Mouse (Mus musculus): ENCODE results near the gene Hps4. TPM values are rescaled to one million over a fixed set of nuclear protein-coding genes. Genes with fewer than 3 reads are reported as not detected.

Gene Hps4
- polyA plus RNA-seq, 1 experiment from 2014 or later = 25.3 TPM

DNA sequence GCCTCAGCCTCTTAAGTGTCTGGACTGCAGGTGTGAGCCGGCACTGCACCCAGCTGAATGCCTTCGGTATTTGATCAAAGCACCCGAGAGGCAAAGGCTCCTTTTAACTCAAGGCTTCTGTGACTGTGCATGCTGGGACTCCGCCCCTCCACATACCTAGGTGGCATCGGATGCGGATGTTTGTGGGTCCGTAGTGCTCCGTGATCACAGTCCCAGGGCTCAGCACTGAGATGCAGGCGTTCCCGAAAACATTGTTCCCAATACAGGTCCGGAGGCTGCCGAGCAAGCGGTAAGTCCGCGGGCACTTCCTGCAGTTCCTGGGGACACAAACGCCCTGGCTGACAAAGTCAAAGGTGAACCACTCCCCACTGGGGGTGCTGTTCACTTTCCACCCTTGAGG, 48.1 kb downstream of the Hps4 start:
- WGBS = 68% methylated on average over 16 of the region's 16 CpGs
- no peak for TF ChIP-seq CTCF (IDR thresholded peaks at IDR 0.05; ENCODE audit: low read depth)
- Histone ChIP-seq H3K4me2 (ENCODE audit: low read length) (no peak overlapping the region), H3K4me3 (replicated peaks; ENCODE audit: low read depth, low read length) (no peak overlapping the region), H3K9me3 (replicated peaks; ENCODE audit: low read length) (no peaks in the 10 kb centered on the region), H3K9ac (ENCODE audit: low read depth, low read length) (no peak overlapping the region), H3K27ac (no peak overlapping the region), H3K4me1 (replicated peaks; ENCODE audit: insufficient read depth, low read length) (no peaks in the 10 kb centered on the region; the same call in 1 of the 2 replicates), H3K27me3 (ENCODE audit: insufficient read depth, low read length) (peaks cover 4% of the 10 kb centered on the region), H3K36me3 (ENCODE audit: insufficient read depth, low read length) (no peaks in the 10 kb centered on the region)
- no peak for DNase-seq (ENCODE audit: low spot score)
- no peak for ATAC-seq (replicated peaks; ENCODE audit: low FRiP score, low read depth)

DNA sequence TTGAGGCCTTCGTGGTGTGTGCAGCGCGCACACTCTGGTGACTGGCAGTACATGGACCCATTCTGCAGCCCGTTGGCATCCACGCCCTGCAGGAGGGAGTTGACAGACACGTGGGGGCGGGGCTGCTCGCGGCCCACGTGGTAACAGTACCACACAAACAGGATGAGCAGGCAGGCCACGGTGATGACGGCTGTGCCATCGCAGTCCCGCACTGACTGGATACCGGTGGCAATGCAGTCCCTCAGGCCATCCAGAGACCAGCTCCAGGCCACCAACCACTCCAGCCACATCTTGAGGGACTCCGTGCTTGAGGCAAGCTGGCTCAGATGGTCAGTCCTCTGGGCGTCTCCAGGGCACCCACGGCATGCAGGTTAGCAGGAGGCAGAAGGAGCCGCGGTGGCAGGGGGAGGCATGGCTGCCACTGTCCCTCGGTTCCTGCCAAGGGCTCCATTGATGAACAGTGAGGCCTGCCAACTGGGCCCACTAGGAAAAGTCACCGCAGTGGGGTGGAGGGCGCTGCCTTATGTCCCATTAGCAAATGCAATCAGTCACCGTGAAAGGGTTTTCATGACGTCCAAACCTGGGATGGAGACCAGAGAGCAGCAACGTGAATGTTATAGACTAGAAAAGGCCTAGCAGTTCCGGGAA, 48.9 kb downstream of the Hps4 start:
- H3K9me3 ChIP-seq (replicated peaks; ENCODE audit: low read length) = no peaks in the 10 kb centered on the region
- DNase-seq (ENCODE audit: low spot score) (no peak), ATAC-seq (replicated peaks; ENCODE audit: low FRiP score, low read depth) (no peak)
- TF ChIP-seq CTCF (IDR thresholded peaks at IDR 0.05; ENCODE audit: low read depth) = no peak
- H3K4me3 ChIP-seq (replicated peaks; ENCODE audit: low read depth, low read length) = no peak overlapping the region
- H3K36me3 ChIP-seq (ENCODE audit: insufficient read depth, low read length) = no peaks in the 10 kb centered on the region
- 74% methylated on average over 27 of the region's 27 CpGs for WGBS
- no peak overlapping the region for H3K27ac ChIP-seq
- H3K9ac ChIP-seq (ENCODE audit: low read depth, low read length) = no peak overlapping the region
- H3K4me2 ChIP-seq (ENCODE audit: low read length) = no peak overlapping the region
- H3K27me3 ChIP-seq (ENCODE audit: insufficient read depth, low read length) = peaks cover 4% of the 10 kb centered on the region
- H3K4me1 ChIP-seq (replicated peaks; ENCODE audit: insufficient read depth, low read length) = no peaks in the 10 kb centered on the region; the same call in 1 of the 2 replicates

DNA sequence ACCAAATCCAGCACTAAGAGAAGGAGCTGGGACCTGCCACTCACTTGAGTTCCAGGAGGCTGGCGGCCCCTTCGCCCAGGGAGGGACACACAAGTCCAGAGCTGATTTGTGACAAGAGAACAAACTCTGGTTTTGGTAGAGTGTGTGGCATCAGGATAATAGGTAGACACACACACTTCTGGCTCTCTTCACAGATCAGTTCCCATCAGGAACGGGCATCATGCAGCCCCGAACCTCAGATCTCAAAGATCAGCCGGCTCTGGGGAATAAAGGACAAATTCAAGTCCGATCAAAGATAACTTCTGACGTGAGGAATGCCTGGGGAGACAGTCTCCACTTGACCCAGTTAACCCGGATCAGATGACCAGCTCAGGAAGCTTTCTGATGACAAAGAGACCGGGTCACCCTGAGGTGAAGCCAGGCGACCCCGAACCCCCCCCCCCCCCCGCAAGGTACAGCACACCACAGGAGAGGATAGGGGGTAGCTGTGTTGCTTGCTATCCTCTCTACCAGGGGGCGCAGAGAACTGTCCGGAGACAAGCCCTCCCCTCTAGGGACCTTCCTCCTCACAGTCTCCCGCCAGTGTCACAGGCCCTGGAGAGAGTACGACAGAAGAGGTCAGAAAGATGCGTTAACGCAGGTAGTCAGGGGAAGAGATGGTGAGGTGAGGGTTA, 51.0 kb downstream of the Hps4 start:
- ATAC-seq (replicated peaks; ENCODE audit: low FRiP score, low read depth) = peak; percentile 21
- no peak overlapping the region for H3K9ac ChIP-seq (ENCODE audit: low read depth, low read length)
- peak overlapping the region; percentile 57 for H3K4me3 ChIP-seq (replicated peaks; ENCODE audit: low read depth, low read length)
- H3K36me3 ChIP-seq (ENCODE audit: insufficient read depth, low read length) = no peaks in the 10 kb centered on the region
- no peak for TF ChIP-seq CTCF (IDR thresholded peaks at IDR 0.05; ENCODE audit: low read depth)
- no peak overlapping the region for H3K27ac ChIP-seq
- no peaks in the 10 kb centered on the region for H3K9me3 ChIP-seq (replicated peaks; ENCODE audit: low read length)
- WGBS = 14% methylated on average over 16 of the region's 18 CpGs
- peaks cover 4% of the 10 kb centered on the region for H3K27me3 ChIP-seq (ENCODE audit: insufficient read depth, low read length)
- no peak for DNase-seq (ENCODE audit: low spot score)
- H3K4me1 ChIP-seq (replicated peaks; ENCODE audit: insufficient read depth, low read length) = no peaks in the 10 kb centered on the region; the same call in 1 of the 2 replicates
- H3K4me2 ChIP-seq (ENCODE audit: low read length) = peak overlapping the region; percentile 85

DNA sequence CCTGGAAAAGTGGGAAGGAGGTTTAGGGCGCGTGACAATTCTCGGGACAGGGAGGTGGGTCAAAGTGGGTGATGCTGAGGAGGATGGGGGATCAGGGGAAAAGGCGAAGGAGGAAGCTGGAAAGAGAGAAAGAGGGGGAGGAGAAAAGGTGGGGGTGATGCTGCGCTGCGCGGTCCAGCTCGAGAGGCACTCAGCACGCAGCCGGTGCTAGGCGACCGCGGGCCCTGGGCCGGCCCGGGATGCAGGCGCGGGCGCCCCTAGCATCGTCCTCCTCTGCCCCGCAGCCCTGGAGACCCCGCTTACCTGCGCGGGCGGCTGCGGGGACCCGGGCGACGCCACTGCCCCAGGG, 51.5 kb downstream of the Hps4 start:
- DNase-seq (ENCODE audit: low spot score) = no peak
- H3K4me2 ChIP-seq (ENCODE audit: low read length) = peak overlapping the region; percentile 85
- H3K27ac ChIP-seq = no peak overlapping the region
- H3K9ac ChIP-seq (ENCODE audit: low read depth, low read length) = peak overlapping the region; percentile 57
- no peaks in the 10 kb centered on the region for H3K36me3 ChIP-seq (ENCODE audit: insufficient read depth, low read length)
- TF ChIP-seq CTCF (IDR thresholded peaks at IDR 0.05; ENCODE audit: low read depth) = no peak
- under 1% methylated on average over 13 of the region's 28 CpGs for WGBS
- H3K27me3 ChIP-seq (ENCODE audit: insufficient read depth, low read length) = peaks cover 4% of the 10 kb centered on the region
- H3K4me3 ChIP-seq (replicated peaks; ENCODE audit: low read depth, low read length) = peak overlapping the region; percentile 57
- ATAC-seq (replicated peaks; ENCODE audit: low FRiP score, low read depth) = peak; percentile 75
- H3K9me3 ChIP-seq (replicated peaks; ENCODE audit: low read length) = no peaks in the 10 kb centered on the region
- H3K4me1 ChIP-seq (replicated peaks; ENCODE audit: insufficient read depth, low read length) = no peaks in the 10 kb centered on the region; the same call in 1 of the 2 replicates

DNA sequence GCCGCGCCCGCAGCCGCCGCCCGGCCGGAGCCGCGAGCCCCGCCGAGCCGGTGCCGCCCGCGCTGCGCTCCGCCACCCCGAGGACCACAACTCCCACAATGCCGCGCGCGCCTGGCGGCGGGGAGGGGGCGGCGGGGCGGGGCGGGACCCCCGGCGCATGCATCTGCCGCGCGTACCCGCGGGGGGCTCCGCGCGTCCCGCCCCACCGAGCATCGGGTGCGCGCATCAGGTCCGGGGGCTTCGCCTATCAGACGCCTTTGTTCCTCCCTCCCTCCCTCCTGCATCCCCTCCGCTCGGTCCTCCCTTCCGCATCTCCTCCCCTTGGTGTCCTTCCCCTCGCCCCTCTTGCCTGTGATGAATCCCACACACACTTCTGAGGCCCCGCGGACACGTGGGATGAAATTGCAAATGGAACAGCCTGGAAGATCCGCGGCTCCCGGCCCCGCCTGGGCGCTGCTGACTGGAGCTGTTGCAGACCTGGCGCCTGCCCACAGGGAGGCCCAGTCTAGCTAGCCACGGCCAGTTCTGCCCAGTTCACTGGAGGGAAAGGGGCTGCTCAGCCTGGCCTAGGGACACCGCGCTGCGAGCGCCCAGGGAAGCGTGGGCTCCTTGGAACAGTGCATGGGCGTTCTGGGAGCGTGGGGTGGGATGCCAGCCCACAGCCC, 52.0 kb downstream of the Hps4 start, which contains the start of gene Asphd2:
Gene Asphd2 (minus strand): TSS at position 88 of the 665 bp plus-strand sequence.
- H3K4me1 ChIP-seq (replicated peaks; ENCODE audit: insufficient read depth, low read length) = no peaks in the 10 kb centered on the region; the same call in 1 of the 2 replicates
- peak within 1 kb of the TSS; percentile 57 for H3K4me3 ChIP-seq (replicated peaks; ENCODE audit: low read depth, low read length)
- WGBS = 2% methylated on average over 43 of the region's 67 CpGs
- H3K27me3 ChIP-seq (ENCODE audit: insufficient read depth, low read length) = peaks cover 4% of the 10 kb centered on the region
- peak; percentile 29; the same call in 1 of the 2 replicates for TF ChIP-seq CTCF (IDR thresholded peaks at IDR 0.05; ENCODE audit: low read depth)
- H3K9me3 ChIP-seq (replicated peaks; ENCODE audit: low read length) = no peaks in the 10 kb centered on the region
- peak; percentile 85 for ATAC-seq (replicated peaks; ENCODE audit: low FRiP score, low read depth)
- H3K4me2 ChIP-seq (ENCODE audit: low read length) = peak within 1 kb of the TSS; percentile 85
- DNase-seq (ENCODE audit: low spot score) = peak; percentile 82
- H3K9ac ChIP-seq (ENCODE audit: low read depth, low read length) = peak within 1 kb of the TSS; percentile 57
- no peaks in the 10 kb centered on the region for H3K36me3 ChIP-seq (ENCODE audit: insufficient read depth, low read length)
- no peak within 1 kb of the TSS for H3K27ac ChIP-seq

DNA sequence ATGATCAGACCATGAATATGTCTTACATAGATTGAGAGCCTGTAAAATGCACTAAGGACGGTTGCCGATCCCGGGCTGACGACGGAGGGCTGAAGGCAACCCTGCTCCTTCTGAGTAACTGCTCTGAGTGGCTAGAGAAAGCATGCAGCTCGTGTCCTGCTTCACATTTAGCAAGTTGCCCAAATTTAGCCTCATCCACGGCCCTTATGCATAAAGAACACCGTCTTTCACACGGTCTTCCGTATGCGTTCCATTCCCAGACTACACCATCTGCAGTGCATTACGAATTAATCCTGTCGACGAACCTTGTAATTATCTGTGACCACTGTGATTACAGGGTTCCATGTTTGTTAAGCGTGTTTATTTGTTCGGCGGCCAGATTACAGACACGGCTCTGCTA, 53.2 kb downstream of the Hps4 start:
- Histone ChIP-seq H3K27ac (no peak overlapping the region), H3K4me1 (replicated peaks; ENCODE audit: insufficient read depth, low read length) (no peaks in the 10 kb centered on the region; the same call in 1 of the 2 replicates), H3K36me3 (ENCODE audit: insufficient read depth, low read length) (no peaks in the 10 kb centered on the region), H3K9ac (ENCODE audit: low read depth, low read length) (no peak overlapping the region), H3K27me3 (ENCODE audit: insufficient read depth, low read length) (peaks cover 4% of the 10 kb centered on the region), H3K4me2 (ENCODE audit: low read length) (no peak overlapping the region), H3K9me3 (replicated peaks; ENCODE audit: low read length) (no peaks in the 10 kb centered on the region), H3K4me3 (replicated peaks; ENCODE audit: low read depth, low read length) (no peak overlapping the region)
- ATAC-seq (replicated peaks; ENCODE audit: low FRiP score, low read depth) = no peak
- WGBS = 61% methylated on average over 18 of the region's 18 CpGs
- no peak for TF ChIP-seq CTCF (IDR thresholded peaks at IDR 0.05; ENCODE audit: low read depth)
- no peak for DNase-seq (ENCODE audit: low spot score)

Measured in kidney, postnatal 0 days (tissue).